Mouse (Mus musculus) neural tube, embryonic 10.5 days (tissue): ENCODE data around the gene Lekr1.

Experiments
- DNase-seq: peaks from one replicate; pipeline ENCODE4 v3.0.0-alpha.2; 2017; ENCODE audit warnings: low spot score; ENCODE audit errors: extremely low spot score

The Lekr1 gene

GRCm38 (mm10) chr3:65830801-65831200, 164.8 kb downstream of the Lekr1 start:
- no peak for DNase-seq

GRCm38 (mm10) chr3:65832398-65832797, 166.4 kb downstream of the Lekr1 start:
- no peak for DNase-seq

- no peak for DNase-seq
Measured at GRCm38 (mm10) chr3:65836435-65836834, 170.4 kb downstream of the Lekr1 start.

- no peak for DNase-seq
Measured at GRCm38 (mm10) chr3:65839664-65840063, 173.6 kb downstream of the Lekr1 start.

- no peak for DNase-seq
Measured at GRCm38 (mm10) chr3:65841175-65841574, 175.1 kb downstream of the Lekr1 start.

- DNase-seq, result no peak
Measured at GRCm38 (mm10) chr3:65842515-65843184, 176.6 kb downstream of the Lekr1 start.

GRCm38 (mm10) chr3:65843185-65843552, 177.1 kb downstream of the Lekr1 start:
- DNase-seq, result no peak

- DNase-seq, result no peak
Measured at GRCm38 (mm10) chr3:65844302-65844701, 178.3 kb downstream of the Lekr1 start.

GRCm38 (mm10) chr3:65844851-65845552, 179.0 kb downstream of the Lekr1 start:
- no peak for DNase-seq

- no peak for DNase-seq
Measured at GRCm38 (mm10) chr3:65847158-65847787, 181.2 kb downstream of the Lekr1 start.

GRCm38 (mm10) chr3:65853746-65854145, 187.7 kb downstream of the Lekr1 start:
- no peak for DNase-seq

GRCm38 (mm10) chr3:65855521-65855920, 189.5 kb downstream of the Lekr1 start:
- DNase-seq, result no peak

- peak; percentile 37 for DNase-seq
Measured at GRCm38 (mm10) chr3:65858118-65858517, 192.1 kb downstream of the Lekr1 start.

GRCm38 (mm10) chr3:65858741-65859348, 192.8 kb downstream of the Lekr1 start:
- DNase-seq, result peak; percentile 70

GRCm38 (mm10) chr3:65859750-65860149, 193.7 kb downstream of the Lekr1 start:
- no peak for DNase-seq

GRCm38 (mm10) chr3:65860903-65861302, 194.9 kb downstream of the Lekr1 start:
- DNase-seq, result no peak

GRCm38 (mm10) chr3:65861471-65861881, 195.4 kb downstream of the Lekr1 start:
- DNase-seq, result peak; percentile 68

GRCm38 (mm10) chr3:65863297-65863696, 197.3 kb downstream of the Lekr1 start:
- DNase-seq, result peak; percentile 86

- no peak for DNase-seq
Measured at GRCm38 (mm10) chr3:65863762-65864377, 197.8 kb downstream of the Lekr1 start.

- DNase-seq, result no peak
Measured at GRCm38 (mm10) chr3:65868931-65869330, 202.9 kb downstream of the Lekr1 start.

GRCm38 (mm10) chr3:65869724-65870123, 203.7 kb downstream of the Lekr1 start:
- DNase-seq, result no peak

GRCm38 (mm10) chr3:65871188-65871603, 205.2 kb downstream of the Lekr1 start:
- DNase-seq, result peak; percentile 83
